Comparison of ENCODE assay signal across 21 mouse cellular contexts in the genomic region with DNA sequence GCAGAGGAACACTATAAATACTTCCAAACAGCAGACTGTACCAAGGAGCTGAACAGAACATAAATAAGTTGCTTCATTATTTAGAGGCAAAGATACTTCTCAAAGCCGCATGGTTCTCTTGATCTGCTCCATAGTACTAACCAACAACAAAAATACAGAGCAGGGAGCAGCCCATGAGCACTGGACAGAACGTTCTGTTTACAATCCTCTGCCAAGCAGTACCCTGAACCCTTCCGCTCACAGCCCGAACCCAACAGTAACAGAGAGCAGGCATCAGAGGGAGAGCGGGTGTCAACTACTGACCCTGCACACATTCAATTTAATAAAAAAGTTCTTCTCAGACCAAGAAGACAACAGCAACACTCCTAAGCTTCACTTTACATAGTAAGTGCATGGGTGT.
A peak's percentile ranks its signal among the peaks of the same experiment; 100 is the strongest.
DNase-seq lines count a peak whose midpoint lies in the region; ATAC-seq and TF ChIP-seq lines count a peak whose summit lies in the region.
"Had no signal": no experiment of that assay in that cellular context is flagged by ENCODE, and none has a peak within 500 bp of the region (broad histone marks: within the 10 kb centered on the region; RNA-seq: fewer than 3 reads in every experiment).

No protein-coding gene starts in this region.

- no peak for TF ChIP-seq EP300 in heart, adult 2 months (IDR thresholded peaks at IDR 0.05; ENCODE audit: insufficient read depth, low read depth, low read length)
- peak; percentile 87 for TF ChIP-seq EP300 in lung, postnatal 0 days (IDR thresholded peaks at IDR 0.05)

- no peak for DNase-seq in heart, adult 2 months
- peak; percentile 63 for DNase-seq in liver, adult 2 months (ENCODE audit: extremely low read depth, low read depth, low spot score)
- peak; percentile 59 for DNase-seq in lung, postnatal 0 days (ENCODE audit: low spot score)
- no peak for DNase-seq in urinary bladder, adult 18-20 months (ENCODE audit: low spot score in 2 of 2)
- DNase-seq: adrenal gland, adult 2 months; cerebellum, adult 18-20 months; cerebellum, postnatal 14 days; gastrocnemius, postnatal 25 days; midbrain, embryonic 14.5 days; thymus, postnatal 25 days had no signal

- TF ChIP-seq POLR2A in heart, adult 2 months (IDR thresholded peaks at IDR 0.05; ENCODE audit: insufficient read depth, low read depth, low read length) = no peak
- TF ChIP-seq POLR2A in liver, adult 2 months (IDR thresholded peaks at IDR 0.05; ENCODE audit: extremely low read depth, insufficient read depth, low read length) = no peak
- TF ChIP-seq POLR2A in small intestine, adult 2 months (IDR thresholded peaks at IDR 0.05; ENCODE audit: low read depth, low read length) = no peak

- no peak for ATAC-seq in heart, embryonic 13.5 days (ENCODE audit: extremely low read depth, insufficient number of reproducible peaks, low FRiP score, low TSS enrichment)
- ATAC-seq in liver, embryonic 12.5 days = no peak
- ATAC-seq in lung, postnatal 0 days = peak; percentile 63
- no peak for ATAC-seq in midbrain, embryonic 13.5 days
- ATAC-seq: Patski had no signal

- peaks cover 43% of the 10 kb centered on the region for H3K4me1 ChIP-seq in heart, embryonic 13.5 days
- H3K4me1 ChIP-seq in heart, adult 2 months (ENCODE audit: control insufficient read depth, insufficient read depth, low read length) = peaks cover 1% of the 10 kb centered on the region
- H3K4me1 ChIP-seq in liver, adult 2 months (ENCODE audit: control insufficient read depth, insufficient read depth, low read length) = no peaks in the 10 kb centered on the region
- no peaks in the 10 kb centered on the region for H3K4me1 ChIP-seq in liver, embryonic 12.5 days
- peaks cover 9% of the 10 kb centered on the region for H3K4me1 ChIP-seq in lung, postnatal 0 days (ENCODE audit: insufficient read depth, low read depth, low read length)
- no peaks in the 10 kb centered on the region for H3K4me1 ChIP-seq in small intestine, adult 2 months (ENCODE audit: control insufficient read depth, insufficient read depth, insufficient read length, low read length)
- H3K4me1 ChIP-seq in midbrain, embryonic 13.5 days (replicated peaks) = peaks cover 70% of the 10 kb centered on the region

- H3K27ac ChIP-seq in heart, embryonic 13.5 days (replicated peaks) = peak overlapping the region; percentile 36; the same call in 1 of the 2 replicates
- no peak overlapping the region for H3K27ac ChIP-seq in heart, adult 2 months
- no peak overlapping the region for H3K27ac ChIP-seq in liver, adult 2 months (replicated peaks; ENCODE audit: insufficient read depth, low read depth, low read length)
- H3K27ac ChIP-seq in liver, embryonic 12.5 days = no peak overlapping the region
- peak overlapping the region; percentile 66 for H3K27ac ChIP-seq in lung, postnatal 0 days (ENCODE audit: low read length)
- H3K27ac ChIP-seq in small intestine, adult 2 months (ENCODE audit: insufficient read depth, low read depth, low read length) = 0 out of 2 replicates have a peak overlapping the region, but pooled peaks have one; percentile 5
- no peak overlapping the region for H3K27ac ChIP-seq in midbrain, embryonic 13.5 days
- H3K27ac ChIP-seq: forebrain, embryonic 10.5 days; hindbrain, embryonic 15.5 days; kidney, postnatal 0 days; limb, embryonic 15.5 days had no signal

- H3K27me3 ChIP-seq in heart, embryonic 13.5 days (replicated peaks) = no peaks in the 10 kb centered on the region
- no peaks in the 10 kb centered on the region for H3K27me3 ChIP-seq in heart, adult 2 months (ENCODE audit: control insufficient read depth, insufficient read depth, low read length)
- H3K27me3 ChIP-seq in liver, adult 2 months (ENCODE audit: control insufficient read depth, insufficient read depth, low read length) = no peaks in the 10 kb centered on the region
- H3K27me3 ChIP-seq in liver, embryonic 12.5 days (replicated peaks) = no peaks in the 10 kb centered on the region
- H3K27me3 ChIP-seq in lung, postnatal 0 days (replicated peaks; ENCODE audit: insufficient read depth, low read length) = no peaks in the 10 kb centered on the region
- H3K27me3 ChIP-seq in small intestine, adult 2 months (ENCODE audit: control insufficient read depth, insufficient read depth, low read length) = no peaks in the 10 kb centered on the region
- no peaks in the 10 kb centered on the region for H3K27me3 ChIP-seq in midbrain, embryonic 13.5 days
- H3K27me3 ChIP-seq: hindbrain, embryonic 15.5 days; limb, embryonic 15.5 days; megakaryocyte, embryonic 14.5 days; Patski had no signal

- H3K79me2 ChIP-seq in heart, adult 2 months (replicated peaks; ENCODE audit: control insufficient read depth, insufficient read depth, low read length) = no peaks in the 10 kb centered on the region
- H3K79me2 ChIP-seq in liver, adult 2 months (ENCODE audit: control insufficient read depth, insufficient read depth, low read length) = no peaks in the 10 kb centered on the region; the same call in 1 of the 2 replicates

- H3K4me3 ChIP-seq in heart, embryonic 13.5 days = no peak overlapping the region
- H3K4me3 ChIP-seq in heart, adult 2 months = no peak overlapping the region
- no peak overlapping the region for H3K4me3 ChIP-seq in liver, adult 2 months (ENCODE audit: insufficient read depth, low read depth, low read length)
- no peak overlapping the region for H3K4me3 ChIP-seq in liver, embryonic 12.5 days
- no peak overlapping the region for H3K4me3 ChIP-seq in lung, postnatal 0 days (ENCODE audit: low read depth, low read length)
- no peak overlapping the region for H3K4me3 ChIP-seq in small intestine, adult 2 months (ENCODE audit: low read depth, low read length)
- H3K4me3 ChIP-seq in midbrain, embryonic 13.5 days (replicated peaks) = no peak overlapping the region
- H3K4me3 ChIP-seq: forebrain, embryonic 10.5 days; hindbrain, embryonic 15.5 days; limb, embryonic 15.5 days; megakaryocyte, embryonic 14.5 days had no signal

- 85% methylated on average over 5 of the region's 5 CpGs for WGBS in heart, embryonic 13.5 days
- 75% methylated on average over 5 of the region's 5 CpGs for WGBS in heart, adult 2 months
- WGBS in liver, adult 2 months = 52% methylated on average over 5 of the region's 5 CpGs
- WGBS in liver, embryonic 12.5 days (ENCODE audit: insufficient replicate concordance) = 84% methylated on average over 5 of the region's 5 CpGs
- WGBS in lung, postnatal 0 days = 62% methylated on average over 5 of the region's 5 CpGs
- 87% methylated on average over 5 of the region's 5 CpGs for WGBS in small intestine, adult 2 months
- WGBS in midbrain, embryonic 13.5 days = 97% methylated on average over 5 of the region's 5 CpGs

- no peaks in the 10 kb centered on the region for H3K9me3 ChIP-seq in heart, embryonic 13.5 days
- no peaks in the 10 kb centered on the region for H3K9me3 ChIP-seq in liver, embryonic 12.5 days (replicated peaks)
- no peaks in the 10 kb centered on the region for H3K9me3 ChIP-seq in lung, postnatal 0 days (ENCODE audit: low read length)
- no peaks in the 10 kb centered on the region for H3K9me3 ChIP-seq in midbrain, embryonic 13.5 days
- H3K9me3 ChIP-seq: forebrain, embryonic 10.5 days; hindbrain, embryonic 15.5 days; limb, embryonic 15.5 days; megakaryocyte, embryonic 14.5 days had no signal

- H3K9ac ChIP-seq in heart, embryonic 13.5 days = no peak overlapping the region
- no peak overlapping the region for H3K9ac ChIP-seq in heart, adult 2 months (ENCODE audit: low read depth, low read length)
- H3K9ac ChIP-seq in liver, adult 2 months (ENCODE audit: low read depth, low read length) = no peak overlapping the region
- no peak overlapping the region for H3K9ac ChIP-seq in liver, embryonic 12.5 days
- H3K9ac ChIP-seq in lung, postnatal 0 days (replicated peaks; ENCODE audit: low read depth) = no peak overlapping the region
- no peak overlapping the region for H3K9ac ChIP-seq in midbrain, embryonic 13.5 days (replicated peaks)
- H3K9ac ChIP-seq: hindbrain, embryonic 15.5 days; limb, embryonic 15.5 days; lung, embryonic 14.5 days had no signal

- no peak for TF ChIP-seq CTCF in heart, adult 2 months (IDR thresholded peaks at IDR 0.05)
- no peak for TF ChIP-seq CTCF in liver, adult 2 months (IDR thresholded peaks at IDR 0.05; ENCODE audit: low read depth, low read length)
- TF ChIP-seq CTCF in lung, postnatal 0 days (IDR thresholded peaks at IDR 0.05) = no peak
- TF ChIP-seq CTCF in small intestine, adult 2 months (IDR thresholded peaks at IDR 0.05; ENCODE audit: extremely low read depth, insufficient read length, insufficient replicate concordance, low read depth, low read length) = no peak

- intact Hi-C loops in heart, adult 2 months (cut with DNase I) = no loop called here

- no peaks in the 10 kb centered on the region for H3K36me3 ChIP-seq in heart, embryonic 13.5 days
- H3K36me3 ChIP-seq in heart, adult 2 months (ENCODE audit: control insufficient read depth, insufficient read depth, low read length) = no peaks in the 10 kb centered on the region
- no peaks in the 10 kb centered on the region for H3K36me3 ChIP-seq in liver, adult 2 months (ENCODE audit: control insufficient read depth, insufficient read depth, low read length)
- H3K36me3 ChIP-seq in liver, embryonic 12.5 days = no peaks in the 10 kb centered on the region
- H3K36me3 ChIP-seq in lung, postnatal 0 days (ENCODE audit: insufficient read depth, low read length) = no peaks in the 10 kb centered on the region
- peaks cover 2% of the 10 kb centered on the region; the same call in 1 of the 2 replicates for H3K36me3 ChIP-seq in small intestine, adult 2 months (ENCODE audit: control insufficient read depth, insufficient read depth, low read length)
- no peaks in the 10 kb centered on the region for H3K36me3 ChIP-seq in midbrain, embryonic 13.5 days
- H3K36me3 ChIP-seq: forebrain, embryonic 10.5 days; hindbrain, embryonic 15.5 days; limb, embryonic 15.5 days had no signal

- no peak overlapping the region for H3K4me2 ChIP-seq in heart, embryonic 13.5 days
- no peak overlapping the region for H3K4me2 ChIP-seq in liver, embryonic 12.5 days
- no peak overlapping the region for H3K4me2 ChIP-seq in lung, postnatal 0 days (replicated peaks; ENCODE audit: low read depth, low read length)
- no peak overlapping the region for H3K4me2 ChIP-seq in midbrain, embryonic 13.5 days (replicated peaks)
- H3K4me2 ChIP-seq: hindbrain, embryonic 15.5 days; limb, embryonic 15.5 days; lung, embryonic 14.5 days had no signal

Comparison
In these comparisons a context has a peak if more than half of its experiments do, and no peak if none do; other contexts are left out.
1. H3K27ac ChIP-seq: peak in heart, embryonic 13.5 days (single experiment), lung, postnatal 0 days (single experiment) and small intestine, adult 2 months (single experiment); none in heart, adult 2 months (single experiment), liver, adult 2 months (single experiment), liver, embryonic 12.5 days (single experiment) and midbrain, embryonic 13.5 days (single experiment).
2. DNase-seq: peak in liver, adult 2 months (single experiment) and lung, postnatal 0 days (single experiment); none in heart, adult 2 months (0 of 2) and urinary bladder, adult 18-20 months (0 of 2).